Mouse (Mus musculus): ENCODE data around the gene Cyb5b. TPM values are rescaled to one million over a fixed set of nuclear protein-coding genes. Genes with fewer than 3 reads are reported as not detected.

The Cyb5b gene
- total and polyA plus RNA-seq, 3 experiments, result 33.2 to 41.1 (median 38.8) TPM

GRCm38 (mm10) chr8:107167848-107168247 is 17.4 kb downstream of the Cyb5b start:
- H3K27ac ChIP-seq, result peak overlapping the region; percentile 67
- 0 out of 2 replicates have a peak overlapping the region, but pooled peaks have one; percentile 11 for H3K4me3 ChIP-seq
- no peak for DNase-seq
- H3K4me1 ChIP-seq (ENCODE audit: control insufficient read depth, insufficient read depth, low read length), result peaks cover 6% of the 10 kb centered on the region
- peaks cover 17% of the 10 kb centered on the region for H3K36me3 ChIP-seq (ENCODE audit: control insufficient read depth, insufficient read depth, low read length)
- no peak for TF ChIP-seq CTCF (IDR thresholded peaks at IDR 0.05)
- no peak for TF ChIP-seq POLR2A (IDR thresholded peaks at IDR 0.05; ENCODE audit: insufficient read depth, low read depth, low read length)
- 0 out of 2 replicates have a peak, but pooled peaks have one; percentile 18 for TF ChIP-seq EP300 (IDR thresholded peaks at IDR 0.05; ENCODE audit: insufficient read depth, low read depth, low read length)
- H3K79me2 ChIP-seq (replicated peaks; ENCODE audit: control insufficient read depth, insufficient read depth, low read length), result no peaks in the 10 kb centered on the region
- 40% methylated on average over 5 of the region's 5 CpGs for WGBS
- H3K9ac ChIP-seq (ENCODE audit: low read depth, low read length), result no peak overlapping the region
- no peaks in the 10 kb centered on the region for H3K27me3 ChIP-seq (ENCODE audit: control insufficient read depth, insufficient read depth, low read length)
- intact Hi-C loops (cut with DNase I), result no loop called here

- intact Hi-C loops (cut with DNase I), result loop anchor here (2.0 to 5.0 kb wide), 2 partner anchors 55 to 150 kb away; no protein-coding TSS in a partner anchor
- Histone ChIP-seq H3K9ac (ENCODE audit: low read depth, low read length) (no peak overlapping the region), H3K79me2 (replicated peaks; ENCODE audit: control insufficient read depth, insufficient read depth, low read length) (no peaks in the 10 kb centered on the region), H3K27me3 (ENCODE audit: control insufficient read depth, insufficient read depth, low read length) (no peaks in the 10 kb centered on the region), H3K4me3 (no peak overlapping the region; the same call in 1 of the 2 replicates), H3K36me3 (ENCODE audit: control insufficient read depth, insufficient read depth, low read length) (peaks cover 13% of the 10 kb centered on the region), H3K27ac (peak overlapping the region; percentile 69), H3K4me1 (ENCODE audit: control insufficient read depth, insufficient read depth, low read length) (no peaks in the 10 kb centered on the region)
- 50% methylated on average over 8 of the region's 8 CpGs for WGBS
- TF ChIP-seq EP300 (IDR thresholded peaks at IDR 0.05; ENCODE audit: insufficient read depth, low read depth, low read length) (no peak), CTCF (IDR thresholded peaks at IDR 0.05) (no peak), POLR2A (IDR thresholded peaks at IDR 0.05; ENCODE audit: insufficient read depth, low read depth, low read length) (no peak)
- DNase-seq, result no peak
These were observed 21.7 kb downstream of the Cyb5b start for GRCm38 (mm10) chr8:107172152-107172551.

- 45% methylated on average over 9 of the region's 9 CpGs for WGBS
- no peaks in the 10 kb centered on the region for H3K4me1 ChIP-seq (ENCODE audit: control insufficient read depth, insufficient read depth, low read length)
- DNase-seq, result no peak
- H3K4me3 ChIP-seq, result no peak overlapping the region
- H3K27me3 ChIP-seq (ENCODE audit: control insufficient read depth, insufficient read depth, low read length), result no peaks in the 10 kb centered on the region
- H3K79me2 ChIP-seq (replicated peaks; ENCODE audit: control insufficient read depth, insufficient read depth, low read length), result no peaks in the 10 kb centered on the region
- peaks cover 13% of the 10 kb centered on the region for H3K36me3 ChIP-seq (ENCODE audit: control insufficient read depth, insufficient read depth, low read length)
- no peak overlapping the region for H3K9ac ChIP-seq (ENCODE audit: low read depth, low read length)
- H3K27ac ChIP-seq, result peak overlapping the region; percentile 69
- intact Hi-C loops (cut with DNase I), result loop anchor here (2.0 to 5.0 kb wide), 2 partner anchors 56 to 149 kb away; no protein-coding TSS in a partner anchor
- no peak for TF ChIP-seq CTCF (IDR thresholded peaks at IDR 0.05)
- no peak for TF ChIP-seq POLR2A (IDR thresholded peaks at IDR 0.05; ENCODE audit: insufficient read depth, low read depth, low read length)
- TF ChIP-seq EP300 (IDR thresholded peaks at IDR 0.05; ENCODE audit: insufficient read depth, low read depth, low read length), result 0 out of 2 replicates have a peak, but pooled peaks have one; percentile 33
These were observed 22.7 kb downstream of the Cyb5b start for GRCm38 (mm10) chr8:107172969-107173645.

GRCm38 (mm10) chr8:107181122-107181521 is 30.7 kb downstream of the Cyb5b start:
- no peak for DNase-seq

GRCm38 (mm10) chr8:107184996-107185395 is 34.6 kb downstream of the Cyb5b start:
- WGBS, result 44% methylated on average over 3 of the region's 3 CpGs
- Histone ChIP-seq H3K9ac (ENCODE audit: low read depth, low read length) (no peak overlapping the region), H3K4me3 (no peak overlapping the region), H3K79me2 (replicated peaks; ENCODE audit: control insufficient read depth, insufficient read depth, low read length) (no peaks in the 10 kb centered on the region), H3K27ac (no peak overlapping the region), H3K4me1 (ENCODE audit: control insufficient read depth, insufficient read depth, low read length) (no peaks in the 10 kb centered on the region), H3K36me3 (ENCODE audit: control insufficient read depth, insufficient read depth, low read length) (no peaks in the 10 kb centered on the region; the same call in none of the 2 replicates), H3K27me3 (ENCODE audit: control insufficient read depth, insufficient read depth, low read length) (no peaks in the 10 kb centered on the region)
- no peak for DNase-seq
- TF ChIP-seq EP300 (IDR thresholded peaks at IDR 0.05; ENCODE audit: insufficient read depth, low read depth, low read length) (no peak), POLR2A (IDR thresholded peaks at IDR 0.05; ENCODE audit: insufficient read depth, low read depth, low read length) (no peak), CTCF (IDR thresholded peaks at IDR 0.05) (no peak)
- intact Hi-C loops (cut with DNase I), result no loop called here

More at GRCm38 (mm10) chr8:107181122-107181521, 30.7 kb downstream of the Cyb5b start:
- H3K27me3 ChIP-seq (ENCODE audit: control insufficient read depth, insufficient read depth, low read length), result no peaks in the 10 kb centered on the region
- H3K9ac ChIP-seq (ENCODE audit: low read depth, low read length), result no peak overlapping the region
- WGBS, result 92% methylated on average over 6 of the region's 6 CpGs
- no peak for TF ChIP-seq CTCF (IDR thresholded peaks at IDR 0.05)
- no peak for TF ChIP-seq EP300 (IDR thresholded peaks at IDR 0.05; ENCODE audit: insufficient read depth, low read depth, low read length)
- TF ChIP-seq POLR2A (IDR thresholded peaks at IDR 0.05; ENCODE audit: insufficient read depth, low read depth, low read length), result no peak
- H3K27ac ChIP-seq, result no peak overlapping the region
- H3K4me3 ChIP-seq, result no peak overlapping the region
- H3K79me2 ChIP-seq (replicated peaks; ENCODE audit: control insufficient read depth, insufficient read depth, low read length), result no peaks in the 10 kb centered on the region
- H3K36me3 ChIP-seq (ENCODE audit: control insufficient read depth, insufficient read depth, low read length), result peaks cover 2% of the 10 kb centered on the region
- intact Hi-C loops (cut with DNase I), result no loop called here
- no peaks in the 10 kb centered on the region for H3K4me1 ChIP-seq (ENCODE audit: control insufficient read depth, insufficient read depth, low read length)

Data from heart, adult 2 months (tissue).